ENCODE assay signal across 13 mouse cellular contexts in genomic region chr12:98713621-98714103, GRCm38 (mm10). TPM values are rescaled to one million over a fixed set of nuclear protein-coding genes. Genes with fewer than 3 reads are reported as not detected.
A peak's percentile ranks its signal among the peaks of the same experiment; 100 is the strongest.
DNase-seq lines count a peak whose midpoint lies in the region; ATAC-seq and TF ChIP-seq lines count a peak whose summit lies in the region.
"Had no signal": no experiment of that assay in that cellular context is flagged by ENCODE, and none has a peak within 500 bp of the region (broad histone marks: within the 10 kb centered on the region; RNA-seq: fewer than 3 reads in every experiment).

No protein-coding gene starts in this region.

- WGBS in kidney, embryonic 15.5 days: 53% methylated on average over 7 of the region's 7 CpGs
- WGBS in stomach, embryonic 14.5 days: 18% methylated on average over 7 of the region's 7 CpGs
- WGBS in liver, postnatal 0 days (ENCODE audit: insufficient replicate concordance): 64% methylated on average over 7 of the region's 7 CpGs
- WGBS in midbrain, embryonic 16.5 days: 51% methylated on average over 7 of the region's 7 CpGs

- no peak for ATAC-seq in kidney, embryonic 15.5 days (replicated peaks; ENCODE audit: low FRiP score)
- peak; percentile 67 for ATAC-seq in stomach, embryonic 14.5 days (ENCODE audit: insufficient number of reproducible peaks, insufficient read depth, low FRiP score, low read depth)
- no peak for ATAC-seq in liver, postnatal 0 days
- ATAC-seq in midbrain, embryonic 16.5 days: no peak
- ATAC-seq: forebrain, postnatal 0 days had no signal

- no peak overlapping the region for H3K4me3 ChIP-seq in kidney, embryonic 15.5 days (replicated peaks)
- no peak overlapping the region for H3K4me3 ChIP-seq in stomach, embryonic 14.5 days (ENCODE audit: low read depth, low read length)
- H3K4me3 ChIP-seq in liver, postnatal 0 days (ENCODE audit: low read depth, low read length): no peak overlapping the region
- H3K4me3 ChIP-seq in midbrain, embryonic 16.5 days (ENCODE audit: low read depth, low read length): no peak overlapping the region
- H3K4me3 ChIP-seq: limb, embryonic 13.5 days; megakaryocyte, embryonic 14.5 days; neural tube, embryonic 13.5 days had no signal

- H3K4me1 ChIP-seq in kidney, embryonic 15.5 days: peaks cover 17% of the 10 kb centered on the region
- H3K4me1 ChIP-seq in stomach, embryonic 14.5 days (ENCODE audit: control insufficient read depth, insufficient read depth, low read length): no peaks in the 10 kb centered on the region
- peaks cover 5% of the 10 kb centered on the region for H3K4me1 ChIP-seq in liver, postnatal 0 days (ENCODE audit: insufficient read depth)
- H3K4me1 ChIP-seq in midbrain, embryonic 16.5 days (ENCODE audit: control insufficient read depth, insufficient read depth, low read length): no peaks in the 10 kb centered on the region

- TF ChIP-seq CTCF in liver, postnatal 0 days (IDR thresholded peaks at IDR 0.05; ENCODE audit: low read depth): no peak

- no peaks in the 10 kb centered on the region for H3K9me3 ChIP-seq in kidney, embryonic 15.5 days (replicated peaks)
- no peaks in the 10 kb centered on the region for H3K9me3 ChIP-seq in stomach, embryonic 14.5 days (ENCODE audit: control insufficient read depth, low read depth, low read length)
- no peaks in the 10 kb centered on the region for H3K9me3 ChIP-seq in liver, postnatal 0 days (ENCODE audit: low read length)
- H3K9me3 ChIP-seq in midbrain, embryonic 16.5 days (replicated peaks; ENCODE audit: control insufficient read depth, low read length, poor library complexity, severe bottlenecking): no peaks in the 10 kb centered on the region
- H3K9me3 ChIP-seq: limb, embryonic 13.5 days; megakaryocyte, embryonic 14.5 days; neural tube, embryonic 13.5 days had no signal

- no peaks in the 10 kb centered on the region for H3K27me3 ChIP-seq in kidney, embryonic 15.5 days
- H3K27me3 ChIP-seq in stomach, embryonic 14.5 days (ENCODE audit: control insufficient read depth, insufficient read depth, low read length): no peaks in the 10 kb centered on the region
- H3K27me3 ChIP-seq in liver, postnatal 0 days (ENCODE audit: insufficient read depth, low read length): no peaks in the 10 kb centered on the region
- no peaks in the 10 kb centered on the region for H3K27me3 ChIP-seq in midbrain, embryonic 16.5 days (ENCODE audit: control insufficient read depth, insufficient read depth, low read depth, low read length)
- H3K27me3 ChIP-seq: limb, embryonic 13.5 days; megakaryocyte, embryonic 14.5 days; neural tube, embryonic 13.5 days had no signal

- 0 out of 2 replicates have a peak, but pooled peaks cover under 1% of the 10 kb centered on the region for H3K36me3 ChIP-seq in kidney, embryonic 15.5 days
- no peaks in the 10 kb centered on the region for H3K36me3 ChIP-seq in stomach, embryonic 14.5 days (ENCODE audit: control insufficient read depth, insufficient read depth, low read length)
- no peaks in the 10 kb centered on the region for H3K36me3 ChIP-seq in liver, postnatal 0 days (replicated peaks; ENCODE audit: insufficient read depth, low read length)
- no peaks in the 10 kb centered on the region for H3K36me3 ChIP-seq in midbrain, embryonic 16.5 days (ENCODE audit: control insufficient read depth, insufficient read depth, low read length)
- H3K36me3 ChIP-seq: neural tube, embryonic 13.5 days had no signal

- H3K9ac ChIP-seq in kidney, embryonic 15.5 days: no peak overlapping the region
- no peak overlapping the region for H3K9ac ChIP-seq in stomach, embryonic 14.5 days (replicated peaks; ENCODE audit: low read depth, low read length)
- no peak overlapping the region for H3K9ac ChIP-seq in liver, postnatal 0 days (replicated peaks)
- H3K9ac ChIP-seq in midbrain, embryonic 16.5 days (ENCODE audit: low read depth, low read length): no peak overlapping the region
- H3K9ac ChIP-seq: forebrain, postnatal 0 days; limb, embryonic 13.5 days; neural tube, embryonic 13.5 days had no signal

- 0 out of 2 replicates have a peak overlapping the region, but pooled peaks have one; percentile 7 for H3K27ac ChIP-seq in kidney, embryonic 15.5 days
- 0 out of 2 replicates have a peak overlapping the region, but pooled peaks have one; percentile 0 for H3K27ac ChIP-seq in stomach, embryonic 14.5 days (ENCODE audit: low read length)
- H3K27ac ChIP-seq in liver, postnatal 0 days (ENCODE audit: low read depth): no peak overlapping the region
- H3K27ac ChIP-seq in midbrain, embryonic 16.5 days (ENCODE audit: low read length): no peak overlapping the region
- H3K27ac ChIP-seq: limb, embryonic 13.5 days; neural tube, embryonic 13.5 days had no signal

- no peak overlapping the region for H3K4me2 ChIP-seq in kidney, embryonic 15.5 days
- no peak overlapping the region for H3K4me2 ChIP-seq in stomach, embryonic 14.5 days (replicated peaks; ENCODE audit: low read depth, low read length)
- H3K4me2 ChIP-seq in liver, postnatal 0 days (ENCODE audit: low read depth, low read length): no peak overlapping the region
- no peak overlapping the region for H3K4me2 ChIP-seq in midbrain, embryonic 16.5 days (ENCODE audit: low read length)
- H3K4me2 ChIP-seq: limb, embryonic 13.5 days; neural tube, embryonic 13.5 days had no signal

- no peak for TF ChIP-seq EP300 in liver, postnatal 0 days (IDR thresholded peaks at IDR 0.05; ENCODE audit: low read depth)

- no peak for DNase-seq in kidney, postnatal 14 days
- peak; percentile 14 for DNase-seq in embryo, embryonic 11 days
- DNase-seq in lung, adult 18-20 months: peak; percentile 74 to 83
- DNase-seq in natural killer cell, adult 2 months (ENCODE audit: low spot score in 2 of 2): no peak
- DNase-seq in liver, postnatal 0 days: no peak
- DNase-seq: forebrain, postnatal 0 days; right cerebral cortex, adult 18-20 months had no signal

RNA-seq across cellular contexts. Expression of gene Ptpn21, which starts 23.5 kb away (rescaled TPM):
- polyA plus RNA-seq in kidney, embryonic 15.5 days (2015; fragmentation: Nextera tagmentation; extraction: Ambion mirVana): 6.6 and 7.1 TPM in 2 replicates
- 11.9 and 12.2 TPM in 2 replicates for polyA plus RNA-seq in stomach, embryonic 14.5 days (2014; fragmentation: Nextera tagmentation; extraction: Ambion mirVana)
- polyA plus RNA-seq in liver, postnatal 0 days (2015; fragmentation: Nextera tagmentation; extraction: Ambion mirVana): 4.0 and 4.1 TPM in 2 replicates
- 4.0 and 4.9 TPM in 2 replicates for polyA plus RNA-seq in midbrain, embryonic 16.5 days (2015; fragmentation: Nextera tagmentation; extraction: Ambion mirVana)

RNA-seq across cellular contexts. Expression of gene Zc3h14, which starts 33.1 kb away (rescaled TPM):
- 127 and 128 TPM in 2 replicates for polyA plus RNA-seq in kidney, embryonic 15.5 days (2015; fragmentation: Nextera tagmentation; extraction: Ambion mirVana)
- polyA plus RNA-seq in stomach, embryonic 14.5 days (2014; fragmentation: Nextera tagmentation; extraction: Ambion mirVana): 137 and 144 TPM in 2 replicates
- polyA plus RNA-seq in liver, postnatal 0 days (2015; fragmentation: Nextera tagmentation; extraction: Ambion mirVana): 28.8 and 29.2 TPM in 2 replicates
- polyA plus RNA-seq in midbrain, embryonic 16.5 days (2015; fragmentation: Nextera tagmentation; extraction: Ambion mirVana): 103 and 109 TPM in 2 replicates

Comparison
In these comparisons a context has a peak if more than half of its experiments do, and no peak if none do; other contexts are left out.
1. H3K27ac ChIP-seq: peak in kidney, embryonic 15.5 days (single experiment) and stomach, embryonic 14.5 days (single experiment); none in liver, postnatal 0 days (single experiment) and midbrain, embryonic 16.5 days (single experiment).
2. DNase-seq: peak in embryo, embryonic 11 days (single experiment) and lung, adult 18-20 months (2 of 2); none in kidney, postnatal 14 days (single experiment), natural killer cell, adult 2 months (0 of 2) and liver, postnatal 0 days (single experiment).